Mouse (Mus musculus): Measurements from ENCODE around the gene Ppp4r4. TPM values are rescaled to one million over a fixed set of nuclear protein-coding genes. Genes with fewer than 3 reads are reported as not detected.

Ppp4r4 gene
- polyA plus RNA-seq, 1 experiment from 2014 or later: 2.3 TPM

GRCm38 (mm10) chr12:103583771-103584170 lies 51.7 kb downstream of the Ppp4r4 start:
- Histone ChIP-seq H3K4me3 (no peak overlapping the region), H3K4me2 (no peak overlapping the region), H3K4me1 (no peaks in the 10 kb centered on the region), H3K36me3 (no peaks in the 10 kb centered on the region), H3K27me3 (replicated peaks) (no peaks in the 10 kb centered on the region), H3K9ac (no peak overlapping the region), H3K9me3 (replicated peaks) (no peaks in the 10 kb centered on the region), H3K27ac (no peak overlapping the region)
- no peak for ATAC-seq
- 66% methylated on average over 8 of the region's 8 CpGs for WGBS (ENCODE audit: insufficient replicate concordance)

DNA sequence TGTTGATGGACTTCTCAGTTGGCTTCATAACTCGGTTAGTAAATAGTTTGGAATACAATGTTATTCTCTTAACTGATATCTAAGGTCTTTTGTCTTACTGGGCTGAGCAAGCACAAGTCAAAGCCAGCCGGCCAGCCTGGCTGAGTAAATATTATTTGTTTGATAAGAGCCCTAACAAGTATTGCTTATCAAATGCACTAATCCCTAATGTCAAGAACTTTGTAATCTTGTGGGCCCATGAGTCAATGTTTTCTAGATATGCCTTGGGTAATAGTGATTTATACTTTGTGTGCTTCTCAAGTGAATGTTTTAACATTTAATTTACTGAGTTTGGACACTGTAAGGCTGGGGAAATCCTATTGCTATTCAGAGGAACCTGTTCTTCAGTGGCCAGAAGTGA lies 66.3 kb downstream of the Ppp4r4 start:
- no peaks in the 10 kb centered on the region for H3K36me3 ChIP-seq
- no peaks in the 10 kb centered on the region for H3K9me3 ChIP-seq (replicated peaks)
- no peak overlapping the region for H3K4me3 ChIP-seq
- no peaks in the 10 kb centered on the region for H3K4me1 ChIP-seq
- 29% methylated on average over 2 of the region's 2 CpGs for WGBS (ENCODE audit: insufficient replicate concordance)
- H3K4me2 ChIP-seq: no peak overlapping the region
- no peak overlapping the region for H3K9ac ChIP-seq
- H3K27ac ChIP-seq: no peak overlapping the region
- H3K27me3 ChIP-seq (replicated peaks): no peaks in the 10 kb centered on the region
- no peak for ATAC-seq

DNA sequence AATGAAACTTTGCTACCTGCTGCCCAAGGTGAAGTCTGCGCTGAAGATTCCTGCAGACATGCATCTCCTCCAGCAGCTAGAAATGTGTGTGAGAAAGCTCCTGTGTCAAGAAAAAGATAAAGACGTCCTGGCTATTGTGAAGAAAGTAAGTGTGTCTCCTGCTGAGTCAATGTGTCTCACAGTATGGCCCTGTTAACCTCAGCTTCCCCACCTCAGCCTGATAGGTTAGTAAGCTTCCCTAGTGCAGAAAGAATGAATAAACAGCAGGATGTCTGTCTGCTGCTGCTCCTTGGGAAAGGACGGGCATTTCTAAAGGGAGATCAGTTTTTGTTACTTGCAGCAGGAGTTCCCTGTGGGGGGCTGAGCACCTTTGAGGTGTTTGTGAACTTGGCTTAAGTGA lies 68.3 kb downstream of the Ppp4r4 start:
- H3K4me3 ChIP-seq: no peak overlapping the region
- H3K9me3 ChIP-seq (replicated peaks): no peaks in the 10 kb centered on the region
- H3K27me3 ChIP-seq (replicated peaks): no peaks in the 10 kb centered on the region
- no peaks in the 10 kb centered on the region for H3K4me1 ChIP-seq
- H3K9ac ChIP-seq: no peak overlapping the region
- no peaks in the 10 kb centered on the region for H3K36me3 ChIP-seq
- no peak overlapping the region for H3K27ac ChIP-seq
- H3K4me2 ChIP-seq: no peak overlapping the region
- ATAC-seq: no peak
- 17% methylated on average over 3 of the region's 3 CpGs for WGBS (ENCODE audit: insufficient replicate concordance)

- Histone ChIP-seq H3K27ac (no peak overlapping the region), H3K9ac (no peak overlapping the region), H3K27me3 (replicated peaks) (no peaks in the 10 kb centered on the region), H3K4me3 (no peak overlapping the region), H3K4me1 (no peaks in the 10 kb centered on the region), H3K36me3 (no peaks in the 10 kb centered on the region), H3K9me3 (replicated peaks) (no peaks in the 10 kb centered on the region), H3K4me2 (no peak overlapping the region)
- no peak for ATAC-seq
- 61% methylated on average over 3 of the region's 3 CpGs for WGBS (ENCODE audit: insufficient replicate concordance)
Observed at GRCm38 (mm10) chr12:103601839-103602238, 69.8 kb downstream of the Ppp4r4 start.

DNA sequence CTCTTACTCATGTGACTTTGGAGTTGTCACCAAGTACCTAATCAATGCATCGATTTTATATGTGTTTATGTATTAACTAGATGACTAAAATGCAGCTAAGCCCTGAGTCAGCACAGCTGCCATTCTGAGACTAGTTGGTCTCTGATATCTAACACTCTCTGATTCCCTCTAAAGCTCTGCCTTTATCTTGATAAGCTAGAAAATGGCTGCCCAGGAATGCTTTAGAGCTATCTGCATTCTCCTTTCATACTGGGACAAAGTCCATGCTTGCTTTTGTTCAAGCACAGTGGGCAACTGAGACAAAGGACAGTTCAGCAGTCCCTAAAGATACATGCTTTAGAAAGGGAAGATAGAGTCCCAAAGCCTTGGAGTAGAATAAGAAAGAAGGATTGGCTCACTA lies 83.1 kb downstream of the Ppp4r4 start:
- Histone ChIP-seq H3K4me2 (no peak overlapping the region), H3K36me3 (peaks cover 6% of the 10 kb centered on the region; the same call in 1 of the 2 replicates), H3K4me1 (no peaks in the 10 kb centered on the region), H3K27me3 (replicated peaks) (no peaks in the 10 kb centered on the region), H3K4me3 (no peak overlapping the region), H3K27ac (no peak overlapping the region), H3K9me3 (replicated peaks) (no peaks in the 10 kb centered on the region), H3K9ac (no peak overlapping the region)
- no peak for ATAC-seq
- WGBS (ENCODE audit: insufficient replicate concordance): 66% methylated on average over 1 of the region's 1 CpGs

- WGBS (ENCODE audit: insufficient replicate concordance): 52% methylated on average over 4 of the region's 4 CpGs
- H3K4me3 ChIP-seq: no peak overlapping the region
- no peaks in the 10 kb centered on the region for H3K27me3 ChIP-seq (replicated peaks)
- H3K36me3 ChIP-seq: peaks cover under 1% of the 10 kb centered on the region; the same call in 1 of the 2 replicates
- H3K4me1 ChIP-seq: no peaks in the 10 kb centered on the region
- no peak overlapping the region for H3K4me2 ChIP-seq
- no peaks in the 10 kb centered on the region for H3K9me3 ChIP-seq (replicated peaks)
- H3K9ac ChIP-seq: no peak overlapping the region
- ATAC-seq: no peak
- H3K27ac ChIP-seq: no peak overlapping the region
Observed at GRCm38 (mm10) chr12:103615734-103616133, 83.7 kb downstream of the Ppp4r4 start.

DNA sequence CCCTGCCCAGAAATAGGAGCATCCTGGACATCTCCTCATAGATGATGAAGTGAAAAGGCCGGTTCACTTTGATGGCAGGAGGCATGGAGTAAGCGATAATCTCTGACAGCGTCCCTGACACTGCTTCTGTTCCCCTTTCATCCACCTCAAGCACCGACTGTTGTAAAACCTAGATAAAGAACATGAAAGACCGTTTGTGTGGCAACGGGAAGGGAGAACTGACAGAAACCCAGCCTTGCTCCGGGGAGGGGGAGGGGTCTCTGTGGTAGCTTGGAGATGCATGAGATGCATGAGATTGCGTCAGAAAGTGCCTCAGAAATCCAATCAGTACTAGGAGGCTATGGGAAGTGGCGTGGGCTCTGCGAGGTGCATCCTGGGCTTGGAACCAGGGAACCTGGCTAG lies 84.8 kb downstream of the Ppp4r4 start:
- no peaks in the 10 kb centered on the region for H3K36me3 ChIP-seq
- no peaks in the 10 kb centered on the region for H3K27me3 ChIP-seq (replicated peaks)
- 0 out of 2 replicates have a peak, but pooled peaks have one; percentile 35 for ATAC-seq
- H3K9me3 ChIP-seq (replicated peaks): no peaks in the 10 kb centered on the region
- WGBS (ENCODE audit: insufficient replicate concordance): 36% methylated on average over 10 of the region's 10 CpGs
- H3K27ac ChIP-seq: no peak overlapping the region
- H3K4me1 ChIP-seq: no peaks in the 10 kb centered on the region
- no peak overlapping the region for H3K4me3 ChIP-seq
- H3K9ac ChIP-seq: no peak overlapping the region
- no peak overlapping the region for H3K4me2 ChIP-seq

DNA sequence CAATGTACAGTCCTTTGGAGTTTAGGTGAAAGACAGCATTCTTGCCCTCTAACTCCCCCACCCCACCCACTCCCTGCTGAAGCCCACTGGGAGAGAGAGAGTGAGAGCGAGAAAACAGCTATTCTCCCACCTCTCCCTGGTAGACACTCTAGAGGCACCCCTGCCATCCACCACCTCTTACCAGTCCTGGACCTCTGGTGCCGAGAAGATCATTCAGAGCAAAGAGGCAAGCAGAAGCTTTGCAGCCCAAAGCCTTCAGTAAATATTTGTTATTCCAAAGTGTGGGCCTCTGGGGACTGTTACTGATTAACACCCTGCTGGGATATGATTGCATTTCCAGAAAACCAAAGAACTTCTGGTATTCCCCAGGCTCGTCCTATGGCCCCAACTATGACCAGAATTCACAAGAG lies 99.1 kb downstream of the Ppp4r4 start, which contains the start of gene Serpina10:
Serpina10 (minus strand) TSS at position 242 of the 410 bp plus-strand sequence.
- Histone ChIP-seq H3K4me2 (peak within 1 kb of the TSS; percentile 50), H3K27me3 (replicated peaks) (no peaks in the 10 kb centered on the region), H3K27ac (peak within 1 kb of the TSS; percentile 48), H3K9me3 (replicated peaks) (no peaks in the 10 kb centered on the region), H3K4me1 (no peaks in the 10 kb centered on the region; the same call in 1 of the 2 replicates), H3K36me3 (peaks cover 7% of the 10 kb centered on the region), H3K4me3 (peak within 1 kb of the TSS; percentile 39), H3K9ac (peak within 1 kb of the TSS; percentile 39; the same call in 1 of the 2 replicates)
- peak; percentile 65 for ATAC-seq
- WGBS (ENCODE audit: insufficient replicate concordance): 48% methylated on average over 3 of the region's 3 CpGs

DNA sequence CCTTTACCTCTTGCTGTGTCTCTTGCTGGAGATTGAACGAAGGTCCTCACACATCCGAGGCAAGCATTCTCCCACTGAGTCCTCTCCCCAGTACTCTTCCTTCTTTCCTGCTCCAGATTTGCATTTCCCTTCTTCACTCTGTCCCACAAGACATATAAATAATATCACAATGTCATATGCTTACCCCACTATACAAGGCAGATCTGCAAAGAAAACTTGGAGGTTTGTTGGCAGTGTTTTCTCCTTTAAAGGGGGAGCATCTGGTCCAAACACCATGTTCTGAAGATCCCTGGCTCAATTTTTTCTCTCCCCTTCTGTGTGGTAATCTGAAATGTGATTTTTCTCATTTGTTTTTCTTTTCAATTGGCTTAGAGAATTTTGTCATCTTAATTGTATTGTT lies 102.3 kb downstream of the Ppp4r4 start:
- no peak overlapping the region for H3K9ac ChIP-seq
- H3K27me3 ChIP-seq (replicated peaks): no peaks in the 10 kb centered on the region
- H3K4me2 ChIP-seq: no peak overlapping the region
- no peak for ATAC-seq
- H3K36me3 ChIP-seq: no peaks in the 10 kb centered on the region
- whole genome bisulfite sequencing (ENCODE audit: insufficient replicate concordance): 53% methylated on average over 2 of the region's 2 CpGs
- H3K27ac ChIP-seq: no peak overlapping the region
- H3K4me1 ChIP-seq: no peaks in the 10 kb centered on the region; the same call in 1 of the 2 replicates
- no peak overlapping the region for H3K4me3 ChIP-seq
- no peaks in the 10 kb centered on the region for H3K9me3 ChIP-seq (replicated peaks)

- 45% methylated on average over 2 of the region's 2 CpGs for WGBS (ENCODE audit: insufficient replicate concordance)
- H3K27ac ChIP-seq: no peak overlapping the region
- no peaks in the 10 kb centered on the region; the same call in 1 of the 2 replicates for H3K4me1 ChIP-seq
- no peaks in the 10 kb centered on the region for H3K36me3 ChIP-seq
- ATAC-seq: peak; percentile 63
- no peak overlapping the region for H3K4me2 ChIP-seq
- no peak overlapping the region for H3K9ac ChIP-seq
- H3K4me3 ChIP-seq: no peak overlapping the region
- H3K9me3 ChIP-seq (replicated peaks): no peaks in the 10 kb centered on the region
- H3K27me3 ChIP-seq (replicated peaks): no peaks in the 10 kb centered on the region
Observed at GRCm38 (mm10) chr12:103635846-103636245, 103.8 kb downstream of the Ppp4r4 start.

- H3K4me1 ChIP-seq: no peaks in the 10 kb centered on the region
- ATAC-seq: no peak
- no peak overlapping the region for H3K4me2 ChIP-seq
- no peaks in the 10 kb centered on the region for H3K36me3 ChIP-seq
- H3K9ac ChIP-seq: no peak overlapping the region
- no peaks in the 10 kb centered on the region for H3K27me3 ChIP-seq (replicated peaks)
- H3K27ac ChIP-seq: no peak overlapping the region
- H3K9me3 ChIP-seq (replicated peaks): no peaks in the 10 kb centered on the region
- H3K4me3 ChIP-seq: no peak overlapping the region
- 2% methylated on average over 2 of the region's 2 CpGs for WGBS (ENCODE audit: insufficient replicate concordance)
Observed at GRCm38 (mm10) chr12:103643336-103643735, 111.3 kb downstream of the Ppp4r4 start.

- no peaks in the 10 kb centered on the region for H3K27me3 ChIP-seq (replicated peaks)
- H3K4me3 ChIP-seq: no peak overlapping the region
- 62% methylated on average over 3 of the region's 3 CpGs for WGBS (ENCODE audit: insufficient replicate concordance)
- no peak overlapping the region for H3K27ac ChIP-seq
- no peak overlapping the region for H3K4me2 ChIP-seq
- no peaks in the 10 kb centered on the region for H3K9me3 ChIP-seq (replicated peaks)
- H3K36me3 ChIP-seq: no peaks in the 10 kb centered on the region
- H3K4me1 ChIP-seq: no peaks in the 10 kb centered on the region
- no peak for ATAC-seq
- H3K9ac ChIP-seq: no peak overlapping the region
Observed at GRCm38 (mm10) chr12:103643818-103644217, 111.7 kb downstream of the Ppp4r4 start.

DNA sequence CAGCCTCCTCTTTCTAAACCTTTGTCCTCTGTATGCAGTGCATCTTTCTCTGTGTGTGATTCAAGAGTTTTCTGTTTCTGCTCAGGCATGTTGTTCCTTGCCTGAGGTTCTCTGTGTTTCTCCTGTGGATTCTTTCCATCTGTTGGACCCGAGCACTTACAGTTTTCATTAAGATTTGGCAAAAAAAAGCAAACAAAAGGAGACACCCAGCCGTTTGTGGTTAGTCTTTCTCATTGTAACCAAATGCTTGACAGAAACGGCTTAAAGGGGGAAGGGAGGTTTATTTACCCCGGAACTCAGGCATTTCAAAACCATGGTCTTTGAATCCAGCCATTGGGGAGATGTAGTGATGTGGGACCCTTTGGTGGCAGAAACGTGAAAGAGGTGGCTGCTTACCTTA lies 112.5 kb downstream of the Ppp4r4 start:
- no peak for ATAC-seq
- H3K36me3 ChIP-seq: no peaks in the 10 kb centered on the region
- no peak overlapping the region for H3K4me3 ChIP-seq
- H3K27ac ChIP-seq: no peak overlapping the region
- H3K9ac ChIP-seq: no peak overlapping the region
- 28% methylated on average over 5 of the region's 5 CpGs for WGBS (ENCODE audit: insufficient replicate concordance)
- H3K4me2 ChIP-seq: no peak overlapping the region
- H3K27me3 ChIP-seq (replicated peaks): no peaks in the 10 kb centered on the region
- H3K4me1 ChIP-seq: no peaks in the 10 kb centered on the region
- no peaks in the 10 kb centered on the region for H3K9me3 ChIP-seq (replicated peaks)
